Mouse (Mus musculus) retina, postnatal 7 days (tissue): ENCODE data around the gene Ccdc91.

Source experiments
- DNase-seq: peaks from one replicate; pipeline ENCODE4 v3.0.0-alpha.2; 2012; ENCODE audit warnings: low read depth, low spot score

Ccdc91 gene

DNA sequence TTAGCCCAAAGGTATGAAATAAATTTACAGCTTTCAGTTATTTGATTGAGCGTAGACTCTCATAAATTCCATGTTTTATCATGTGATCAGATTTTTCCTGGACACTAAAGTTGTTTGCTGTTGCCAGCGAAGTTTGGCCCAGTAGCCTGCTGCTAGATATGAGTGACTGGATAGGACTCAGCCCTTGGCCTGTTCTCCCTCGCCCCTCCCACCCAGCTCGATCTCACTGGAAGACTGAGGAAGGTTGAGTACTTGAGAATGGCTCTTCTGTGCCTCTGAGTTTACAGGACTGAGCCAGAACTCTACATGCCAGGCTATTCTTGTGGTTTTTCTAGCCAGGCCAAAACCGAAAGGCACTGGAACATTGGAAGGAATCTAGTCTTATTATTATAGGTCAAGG, 93.6 kb downstream of the Ccdc91 start:
- DNase-seq, result no peak

DNA sequence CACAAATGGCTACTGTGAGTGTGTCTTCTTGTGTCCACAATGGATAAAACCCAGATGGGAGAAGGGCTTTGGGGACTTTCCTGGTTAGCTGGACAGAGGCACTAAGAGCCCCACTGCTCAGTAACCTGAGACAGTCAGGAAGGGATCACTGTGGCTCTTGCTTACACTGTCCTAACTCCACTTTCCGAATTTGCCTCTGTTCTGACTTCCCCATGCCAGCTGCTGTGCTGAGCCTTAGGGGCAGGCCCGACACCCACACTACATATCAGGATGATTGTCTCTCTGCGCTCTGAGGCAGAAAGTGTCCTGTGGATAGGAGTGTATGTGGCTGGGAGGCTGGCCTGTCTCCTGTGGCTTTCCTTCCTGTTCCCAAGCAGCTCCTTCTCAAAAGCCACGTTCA, 97.5 kb downstream of the Ccdc91 start:
- no peak for DNase-seq

- DNase-seq, result no peak
These were observed 99.0 kb downstream of the Ccdc91 start for GRCm38 (mm10) chr6:147574454-147575182.

- no peak for DNase-seq
These were observed 99.7 kb downstream of the Ccdc91 start for GRCm38 (mm10) chr6:147575183-147575784.

GRCm38 (mm10) chr6:147587675-147588074, 112.0 kb downstream of the Ccdc91 start:
- DNase-seq, result no peak

DNA sequence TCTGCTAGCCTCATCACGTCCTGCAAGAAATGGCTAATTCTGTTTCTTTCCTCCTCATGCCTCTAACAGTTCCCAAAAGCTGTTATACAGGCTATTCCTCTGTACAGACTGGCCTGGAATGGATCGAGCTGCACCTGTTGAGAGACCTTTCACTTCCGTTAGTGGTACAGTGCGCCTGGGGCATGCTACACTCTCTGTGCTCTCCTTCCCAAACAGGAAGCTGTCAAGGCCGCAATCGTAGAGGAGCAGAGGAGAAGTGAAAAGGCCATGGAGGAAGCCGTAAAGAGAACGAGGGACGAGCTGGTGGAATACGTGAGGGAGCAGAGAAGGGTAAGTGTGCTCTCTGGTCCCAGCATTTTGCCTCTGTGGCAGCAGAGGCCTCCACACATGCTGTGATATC, 131.0 kb downstream of the Ccdc91 start:
- no peak for DNase-seq

- DNase-seq, result no peak
These were observed 132.0 kb downstream of the Ccdc91 start for GRCm38 (mm10) chr6:147607613-147608012.

GRCm38 (mm10) chr6:147615306-147615705, 139.7 kb downstream of the Ccdc91 start:
- no peak for DNase-seq

DNA sequence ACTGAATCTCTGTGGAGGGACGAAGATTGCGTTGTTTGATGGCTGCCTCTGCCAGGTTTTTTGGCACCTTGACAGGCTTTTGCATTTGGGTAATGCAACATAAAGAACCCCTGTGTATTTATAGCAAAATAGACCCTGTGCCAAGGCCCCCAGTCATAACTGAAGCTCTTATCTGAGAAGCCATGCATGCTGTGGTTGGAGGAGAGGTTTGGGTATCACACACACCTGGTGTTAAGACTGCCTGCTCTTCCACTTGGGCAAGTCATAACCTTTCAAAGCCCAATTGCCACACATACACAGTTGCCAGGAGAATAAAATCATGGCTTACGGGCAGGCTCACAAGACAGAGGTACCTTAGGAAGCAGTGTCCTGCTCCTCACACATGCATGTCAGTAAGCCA, 147.5 kb downstream of the Ccdc91 start:
- no peak for DNase-seq

GRCm38 (mm10) chr6:147636464-147636863, 160.8 kb downstream of the Ccdc91 start:
- DNase-seq, result no peak

GRCm38 (mm10) chr6:147643875-147644274, 168.2 kb downstream of the Ccdc91 start:
- DNase-seq, result no peak

- no peak for DNase-seq
These were observed 168.8 kb downstream of the Ccdc91 start for GRCm38 (mm10) chr6:147644391-147644790.

DNA sequence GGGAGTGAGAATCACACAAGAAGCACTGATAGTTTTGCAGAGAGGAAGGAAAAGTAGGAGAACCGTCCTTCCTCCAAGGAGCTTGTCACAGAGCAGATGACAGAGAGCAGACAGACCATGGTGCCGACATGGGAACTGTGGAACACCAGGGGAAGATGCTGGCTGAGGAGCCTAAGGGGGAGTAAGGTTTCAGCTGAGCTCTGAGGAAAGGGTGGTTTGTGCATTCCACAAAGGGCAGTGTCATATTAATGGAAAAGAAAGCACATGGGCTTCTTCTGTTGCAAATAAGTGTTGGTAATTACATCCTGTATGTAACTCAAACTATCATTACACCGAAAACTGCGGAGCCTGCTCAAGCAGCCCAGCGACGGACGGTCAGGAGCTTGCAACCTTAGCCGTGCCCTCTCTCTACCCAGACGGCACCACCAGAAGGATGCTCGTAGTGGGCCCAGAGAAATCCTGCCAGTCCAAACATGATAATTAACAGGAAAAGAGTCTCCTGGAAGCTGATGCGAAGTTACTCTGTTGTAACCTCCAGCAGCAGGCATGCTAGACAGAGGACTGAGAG, 170.9 kb downstream of the Ccdc91 start:
- DNase-seq, result no peak

DNA sequence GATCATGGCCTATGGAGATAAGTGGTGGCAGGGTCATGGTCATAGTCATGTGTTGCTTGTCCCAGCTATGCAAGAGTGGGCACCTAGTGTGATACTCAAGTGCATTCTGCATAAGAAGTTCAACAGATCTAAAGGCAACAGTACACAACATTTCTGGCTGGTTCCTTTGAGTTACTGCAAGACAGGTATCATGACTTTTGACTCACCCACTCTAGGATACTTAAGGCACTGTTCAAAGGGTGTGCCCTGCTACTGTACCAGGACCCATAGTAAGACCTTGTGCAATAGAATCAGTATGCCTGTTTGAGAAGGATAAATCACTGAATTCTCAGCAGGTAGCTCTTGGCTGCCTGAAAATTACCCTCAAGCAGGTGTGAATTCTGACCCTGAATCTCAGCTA, 182.4 kb downstream of the Ccdc91 start:
- DNase-seq, result no peak

DNA sequence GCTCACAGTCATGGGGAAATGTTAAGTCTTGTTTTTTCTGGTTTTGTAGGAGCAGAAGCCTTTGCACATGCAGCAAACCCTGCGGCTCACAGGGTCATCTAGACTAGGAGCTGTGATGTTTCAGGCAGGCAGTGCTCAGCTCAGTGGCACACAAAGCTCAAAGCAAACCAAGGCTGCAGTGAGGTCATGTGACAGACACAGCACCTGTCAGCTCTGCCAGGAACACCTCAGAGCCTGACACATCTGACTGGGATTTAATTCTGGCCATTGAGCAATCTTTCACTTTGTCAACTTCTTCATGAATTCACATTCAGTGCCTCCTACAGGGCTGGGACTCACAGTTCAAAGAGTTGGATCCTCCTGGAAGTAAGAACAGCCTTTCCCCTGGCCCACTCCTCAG, 185.1 kb downstream of the Ccdc91 start:
- no peak for DNase-seq

- DNase-seq, result no peak
These were observed 186.2 kb downstream of the Ccdc91 start for GRCm38 (mm10) chr6:147661841-147662240.

GRCm38 (mm10) chr6:147662610-147663009, 187.0 kb downstream of the Ccdc91 start:
- no peak for DNase-seq

DNA sequence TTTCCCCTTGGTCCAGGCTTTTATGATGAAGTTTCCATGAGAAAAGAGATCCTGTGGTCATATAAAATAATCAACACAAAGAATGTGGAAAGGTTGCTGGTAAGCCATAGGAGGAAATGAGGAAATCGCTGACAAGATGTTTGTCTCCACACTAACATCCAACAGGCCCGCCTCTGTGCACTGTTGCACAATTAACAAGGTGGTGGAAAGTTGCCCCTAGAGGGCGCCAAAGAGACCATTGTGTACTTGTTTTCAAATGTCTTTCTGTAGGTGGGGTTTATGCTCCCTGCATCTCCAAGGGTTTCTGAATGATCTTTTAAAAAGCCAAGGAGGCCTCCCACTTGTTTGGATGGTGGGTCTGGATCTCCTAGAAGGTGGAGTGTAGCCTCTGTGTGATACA, 188.7 kb downstream of the Ccdc91 start:
- DNase-seq, result peak; percentile 13

- DNase-seq, result no peak
These were observed 195.7 kb downstream of the Ccdc91 start for GRCm38 (mm10) chr6:147671366-147671765.

DNA sequence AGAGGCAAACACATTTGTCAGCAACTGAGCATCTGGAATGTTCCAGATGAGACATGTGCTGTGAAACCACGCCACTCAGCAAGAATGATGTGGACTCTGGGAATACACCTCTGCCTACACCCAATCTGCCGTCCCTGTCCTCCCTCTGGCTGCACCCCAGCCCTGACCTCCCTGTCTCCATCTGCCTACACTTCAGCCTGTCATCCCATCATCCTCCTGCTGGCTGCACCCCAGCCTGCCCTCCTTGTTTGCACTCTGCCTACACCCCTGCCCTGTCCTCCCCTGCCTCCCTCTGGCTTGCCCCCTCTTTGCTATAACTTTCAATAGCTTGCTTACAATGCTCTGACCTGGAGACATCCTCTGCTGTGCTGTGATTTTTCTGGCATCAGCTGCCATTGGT, 196.9 kb downstream of the Ccdc91 start:
- DNase-seq, result no peak

GRCm38 (mm10) chr6:147675022-147675733, 199.6 kb downstream of the Ccdc91 start:
- no peak for DNase-seq

DNA sequence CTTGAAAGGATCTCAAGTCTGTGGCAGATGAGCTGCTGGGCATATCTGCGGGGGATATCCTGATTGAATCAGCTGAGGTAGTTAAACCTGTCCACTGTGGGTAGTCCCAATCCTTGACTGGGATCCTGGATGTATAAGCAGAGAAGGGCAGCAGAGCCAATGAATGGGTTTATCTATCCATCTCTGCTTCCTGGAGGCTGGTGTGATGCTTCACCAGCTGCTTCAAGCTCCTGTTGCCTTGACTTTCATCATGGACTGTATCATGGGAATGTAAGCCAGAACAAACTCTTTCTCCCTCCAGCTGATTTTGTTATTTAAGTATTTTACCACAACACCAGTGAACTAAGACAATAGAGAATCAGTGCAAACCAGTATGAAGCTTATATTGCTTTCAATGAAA, 200.6 kb downstream of the Ccdc91 start:
- DNase-seq, result no peak
